Mouse (Mus musculus): Measurements from ENCODE around the gene Gmnc.

- TF ChIP-seq POLR2A (IDR thresholded peaks at IDR 0.05; ENCODE audit: extremely low read depth, insufficient read depth, low read length) = no peak
- no peak for TF ChIP-seq CTCF (IDR thresholded peaks at IDR 0.05; ENCODE audit: extremely low read depth, insufficient read depth, low read length)
Measured at GRCm38 (mm10) chr16:26876885-26877284, 114.6 kb downstream of the Gmnc start.

All from cortical plate, adult 2 months (tissue).